7 mouse cellular contexts compared by ENCODE assay signal in genomic region chr1:134099516-134100235, GRCm38 (mm10). TPM values are rescaled to one million over a fixed set of nuclear protein-coding genes. Genes with fewer than 3 reads are reported as not detected.
DNase-seq lines count a peak whose midpoint lies in the region; ATAC-seq and TF ChIP-seq lines count a peak whose summit lies in the region.

No protein-coding gene starts in this region.

- H3K4me1 ChIP-seq in ES-Bruce4 (ENCODE audit: control insufficient read depth, insufficient read depth, low read length), result peaks cover 8% of the 10 kb centered on the region
- peaks cover 11% of the 10 kb centered on the region for H3K4me1 ChIP-seq in forebrain, postnatal 0 days (ENCODE audit: insufficient read depth)

- peak overlapping the region; percentile 30 for H3K9ac ChIP-seq in ES-Bruce4 (ENCODE audit: low read depth, poor library complexity, severe bottlenecking)
- H3K9ac ChIP-seq in forebrain, postnatal 0 days, result peak overlapping the region; percentile 38

- peak overlapping the region; percentile 65 for H3K27ac ChIP-seq in ES-Bruce4 (ENCODE audit: insufficient read depth, low read length)
- peak overlapping the region; percentile 76 for H3K27ac ChIP-seq in forebrain, postnatal 0 days (ENCODE audit: low read depth, low read length)

- TF ChIP-seq CTCF in ES-Bruce4 (IDR thresholded peaks at IDR 0.05; ENCODE audit: low read depth, low read length), result no peak
- TF ChIP-seq CTCF in forebrain, postnatal 0 days (IDR thresholded peaks at IDR 0.05; ENCODE audit: low read depth), result no peak

- H3K9me3 ChIP-seq in ES-Bruce4 (replicated peaks; ENCODE audit: control insufficient read depth, insufficient read depth, low read length, poor library complexity, severe bottlenecking), result no peaks in the 10 kb centered on the region
- H3K9me3 ChIP-seq in forebrain, postnatal 0 days (ENCODE audit: low read length), result no peaks in the 10 kb centered on the region

- DNase-seq in 3T3-L1 (ENCODE audit: low read depth, low spot score), result peak; percentile 88
- DNase-seq in forebrain, postnatal 0 days, result no peak
- peak; percentile 44 to 74 for DNase-seq in kidney, postnatal 25 days
- DNase-seq in left cerebral cortex, postnatal 14 days (ENCODE audit: low spot score in 2 of 2), result no peak
- DNase-seq in cerebellum, adult 11 months, result no peak

- TF ChIP-seq EP300 in ES-Bruce4 (IDR thresholded peaks at IDR 0.05; ENCODE audit: insufficient read depth, low read depth, low read length), result no peak

- H3K36me3 ChIP-seq in ES-Bruce4 (ENCODE audit: control insufficient read depth, insufficient read depth, low read length, poor library complexity, severe bottlenecking), result no peaks in the 10 kb centered on the region
- H3K36me3 ChIP-seq in forebrain, postnatal 0 days (ENCODE audit: insufficient read depth), result no peaks in the 10 kb centered on the region
- H3K36me3 ChIP-seq in myocyte (ENCODE audit: control insufficient read depth, insufficient read depth), result no peaks in the 10 kb centered on the region

- peak overlapping the region; percentile 60 for H3K4me2 ChIP-seq in forebrain, postnatal 0 days (ENCODE audit: low read depth)
- H3K4me2 ChIP-seq in myocyte (ENCODE audit: low read depth), result peak overlapping the region; percentile 92

- intact Hi-C loops in left cerebral cortex, postnatal 14 days (cut with DNase I), result no loop called here

- no peak for ATAC-seq in forebrain, postnatal 0 days

- TF ChIP-seq POLR2A in ES-Bruce4 (IDR thresholded peaks at IDR 0.05; ENCODE audit: insufficient read depth, low read length) (no peak), myocyte (IDR thresholded peaks at IDR 0.05; ENCODE audit: insufficient read length, low read depth) (peak; percentile 75)

- H3K4me3 ChIP-seq in ES-Bruce4 (ENCODE audit: low read depth, low read length) (peak overlapping the region; percentile 74), myocyte (peak overlapping the region; percentile 18)
- H3K4me3 ChIP-seq in forebrain, postnatal 0 days (ENCODE audit: low read depth, low read length), result peak overlapping the region; percentile 35

- no peaks in the 10 kb centered on the region for H3K79me2 ChIP-seq in myocyte (ENCODE audit: control insufficient read depth, insufficient read depth)

- no peak overlapping the region for H3ac ChIP-seq in myocyte (ENCODE audit: control insufficient read depth, insufficient read length)

- H3K27me3 ChIP-seq in ES-Bruce4 (ENCODE audit: control insufficient read depth, insufficient read depth, low read length, poor library complexity, severe bottlenecking), result no peaks in the 10 kb centered on the region
- H3K27me3 ChIP-seq in forebrain, postnatal 0 days (ENCODE audit: insufficient read depth, low read length), result no peaks in the 10 kb centered on the region
- no peaks in the 10 kb centered on the region for H3K27me3 ChIP-seq in myocyte (ENCODE audit: control insufficient read depth, insufficient read depth, insufficient read length)

- 28% methylated on average over 12 of the region's 12 CpGs for WGBS in forebrain, postnatal 0 days

TF ChIP-seq in myocyte, 11 proteins besides CTCF, POLR2A, EP300 and RAD21:
- peak in 2 of 3 experiments; percentile 40 to 84 for TF ChIP-seq MYOG (IDR thresholded peaks at IDR 0.05; ENCODE audit: control insufficient read depth in 1 of 3, insufficient read depth in 1 of 3, insufficient read length in 2 of 3, low read depth in 2 of 3)
- peak; percentile 70 for TF ChIP-seq POLR2AphosphoS2 (IDR thresholded peaks at IDR 0.05; ENCODE audit: insufficient read length, low read depth)
- peak in 2 of 3 experiments; percentile 67 to 89 for TF ChIP-seq MYOD1 (IDR thresholded peaks at IDR 0.05; ENCODE audit: control insufficient read depth in 1 of 3, insufficient read length in 2 of 3, low read depth in 2 of 3)
- peak; percentile 44 for TF ChIP-seq TCF12 (IDR thresholded peaks at IDR 0.05; ENCODE audit: insufficient read depth, poor library complexity, severe bottlenecking)
- TF ChIP-seq TCF3 (IDR thresholded peaks at IDR 0.05; ENCODE audit: insufficient read length, low read depth), result peak; percentile 34
- no peak for TF ChIP-seq SRF (IDR thresholded peaks at IDR 0.05; ENCODE audit: control insufficient read depth, insufficient read length, low read depth)
- no peak for TF ChIP-seq E2F4 (IDR thresholded peaks at IDR 0.05; ENCODE audit: insufficient read depth)

RNA-seq across cellular contexts. Expression of gene Chit1, which starts 11.4 kb away (rescaled TPM):
- polyA plus RNA-seq in ES-Bruce4 (2011; ENCODE audit: insufficient read depth, insufficient read length, low read depth, missing spikeins) (not detected in 2 replicates), myocyte (2012; fragmentation: generic; extraction: Trizol) (0.08 TPM)
- 0.19 and 0.46 TPM in 2 replicates for total RNA-seq in forebrain, postnatal 0 days (2014; rRNA removed)
- 0.30 and 0.41 TPM in 2 replicates for polyA plus RNA-seq in forebrain, postnatal 0 days (2015; fragmentation: Nextera tagmentation; extraction: Ambion mirVana)
- total RNA-seq in left cerebral cortex, postnatal 14 days (2021), result under 1 TPM; 0.38 to 0.42 TPM

RNA-seq across cellular contexts. Expression of gene Btg2, which starts 20.8 kb away (rescaled TPM):
- polyA plus RNA-seq in ES-Bruce4 (2011; ENCODE audit: insufficient read depth, insufficient read length, low read depth, missing spikeins) (109 and 112 TPM in 2 replicates), myocyte (2012; fragmentation: generic; extraction: Trizol) (13.8 TPM)
- total RNA-seq in forebrain, postnatal 0 days (2014; rRNA removed), result 9.2 and 11.9 TPM in 2 replicates
- 10.1 and 12.0 TPM in 2 replicates for polyA plus RNA-seq in forebrain, postnatal 0 days (2015; fragmentation: Nextera tagmentation; extraction: Ambion mirVana)
- 10 to 100 TPM; 14.6 to 17.5 TPM for total RNA-seq in left cerebral cortex, postnatal 14 days (2021)

Comparison
In these comparisons a context has a peak if more than half of its experiments do, and no peak if none do; other contexts are left out.
1. DNase-seq: peak in 3T3-L1 (single experiment) and kidney, postnatal 25 days (2 of 2); none in forebrain, postnatal 0 days (single experiment), left cerebral cortex, postnatal 14 days (0 of 2) and cerebellum, adult 11 months (single experiment).
2. H3K4me3 ChIP-seq: peak in every context shown above with its lines; median percentile 74 in ES-Bruce4; 35 in forebrain, postnatal 0 days; 18 in myocyte.